Mouse (Mus musculus) kidney, adult 2 months (tissue): ENCODE measurements around the gene Hist1h2bc.

Experiments
- CTCF ChIP-seq: fragments of 200-500 bp; conservative IDR thresholded peaks from 2 replicates; pipeline ENCODE4 v1.5.1; 2011; ENCODE audit warnings: low read depth, mild to moderate bottlenecking, control low read depth, low read length, moderate library complexity, mixed read lengths; ENCODE audit not compliant: insufficient read depth, insufficient read length
- POLR2A ChIP-seq: fragments of 200-500 bp; IDR thresholded peaks from one replicate; pipeline ENCODE4 v1.6.1; 2011; ENCODE audit warnings: low read depth, low read length, control low read depth

DNA sequence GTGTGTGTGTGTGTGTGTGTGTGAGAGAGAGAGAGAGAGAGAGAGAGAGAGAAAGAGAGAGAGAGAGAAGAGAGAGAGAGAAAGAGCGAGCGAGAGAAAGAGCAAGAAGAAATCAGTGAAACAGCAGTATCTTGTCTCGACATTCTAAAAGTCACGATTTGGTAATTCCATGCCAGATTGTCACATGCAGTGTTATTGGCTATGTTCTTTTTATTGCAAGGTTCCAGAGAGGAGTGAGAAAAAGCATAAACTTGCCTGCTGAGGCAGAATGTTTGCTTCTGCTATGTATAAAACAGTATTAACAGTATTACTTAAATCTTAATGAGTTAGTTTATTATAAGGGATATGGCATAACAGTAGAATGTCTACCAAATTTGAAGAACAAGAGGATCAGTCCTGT, 2.0 kb downstream of the Hist1h2bc start:
- TF ChIP-seq CTCF: no peak
- no peak for TF ChIP-seq POLR2A
